Mouse (Mus musculus): ENCODE data around the gene D17H6S53E. TPM values are rescaled to one million over a fixed set of nuclear protein-coding genes. Genes with fewer than 3 reads are reported as not detected.

D17H6S53E gene
- polyA plus RNA-seq, 1 experiment from 2014 or later = 10.1 TPM

Other genes with a start within 250 kb of the D17H6S53E start
- 0.38 and 0.53 TPM in 2 replicates for gene Zbtb12, start 246.9 kb upstream of the D17H6S53E start, polyA plus RNA-seq (2014; fragmentation: Nextera tagmentation; extraction: Ambion mirVana)
- not detected in 2 replicates for gene Gm20547, start 244.3 kb upstream of the D17H6S53E start, polyA plus RNA-seq (2014; fragmentation: Nextera tagmentation; extraction: Ambion mirVana)
- gene C2, start 228.1 kb upstream of the D17H6S53E start, polyA plus RNA-seq (2014; fragmentation: Nextera tagmentation; extraction: Ambion mirVana) = 1.0 and 1.2 TPM in 2 replicates
- gene Ehmt2, start 227.9 kb upstream of the D17H6S53E start, polyA plus RNA-seq (2014; fragmentation: Nextera tagmentation; extraction: Ambion mirVana) = 31.4 and 35.2 TPM in 2 replicates
- gene Slc44a4, start 211.9 kb upstream of the D17H6S53E start, polyA plus RNA-seq (2014; fragmentation: Nextera tagmentation; extraction: Ambion mirVana) = not detected in 2 replicates
- gene Neu1, start 195.1 kb upstream of the D17H6S53E start, polyA plus RNA-seq (2014; fragmentation: Nextera tagmentation; extraction: Ambion mirVana) = 13.7 and 14.6 TPM in 2 replicates
- 0.09 and 0.19 TPM in 2 replicates for gene Hspa1b, start 167.1 kb upstream of the D17H6S53E start, polyA plus RNA-seq (2014; fragmentation: Nextera tagmentation; extraction: Ambion mirVana)
- 0.55 TPM in 1 of 2 replicates, not detected in the other for gene Gm20481, start 156.5 kb upstream of the D17H6S53E start, polyA plus RNA-seq (2014; fragmentation: Nextera tagmentation; extraction: Ambion mirVana)
- gene Hspa1a, start 154.2 kb upstream of the D17H6S53E start, polyA plus RNA-seq (2014; fragmentation: Nextera tagmentation; extraction: Ambion mirVana) = 2.3 and 2.9 TPM in 2 replicates
- gene Hspa1l, start 153.7 kb upstream of the D17H6S53E start, polyA plus RNA-seq (2014; fragmentation: Nextera tagmentation; extraction: Ambion mirVana) = 2.2 and 2.7 TPM in 2 replicates
- gene Lsm2, start 144.5 kb upstream of the D17H6S53E start, polyA plus RNA-seq (2014; fragmentation: Nextera tagmentation; extraction: Ambion mirVana) = 132 and 136 TPM in 2 replicates
- 41.7 and 42.9 TPM in 2 replicates for gene Vars, start 125.4 kb upstream of the D17H6S53E start, polyA plus RNA-seq (2014; fragmentation: Nextera tagmentation; extraction: Ambion mirVana)
- 0.28 and 0.42 TPM in 2 replicates for gene Vwa7, start 109.8 kb upstream of the D17H6S53E start, polyA plus RNA-seq (2014; fragmentation: Nextera tagmentation; extraction: Ambion mirVana)
- gene Sapcd1, start 98.4 kb upstream of the D17H6S53E start, polyA plus RNA-seq (2014; fragmentation: Nextera tagmentation; extraction: Ambion mirVana) = 1.5 and 2.2 TPM in 2 replicates
- 2.6 and 3.5 TPM in 2 replicates for gene Msh5, start 79.6 kb upstream of the D17H6S53E start, polyA plus RNA-seq (2014; fragmentation: Nextera tagmentation; extraction: Ambion mirVana)
- gene Clic1, start 76.4 kb upstream of the D17H6S53E start, polyA plus RNA-seq (2014; fragmentation: Nextera tagmentation; extraction: Ambion mirVana) = 108 TPM in 2 replicates
- gene Ddah2, start 67.3 kb upstream of the D17H6S53E start, polyA plus RNA-seq (2014; fragmentation: Nextera tagmentation; extraction: Ambion mirVana) = 186 and 222 TPM in 2 replicates
- not detected in 2 replicates for gene Ly6g6c, start 61.0 kb upstream of the D17H6S53E start, polyA plus RNA-seq (2014; fragmentation: Nextera tagmentation; extraction: Ambion mirVana)
- gene Mpig6b, start 60.2 kb upstream of the D17H6S53E start, polyA plus RNA-seq (2014; fragmentation: Nextera tagmentation; extraction: Ambion mirVana) = 0.54 and 0.73 TPM in 2 replicates
- gene Ly6g6e, start 49.5 kb upstream of the D17H6S53E start, polyA plus RNA-seq (2014; fragmentation: Nextera tagmentation; extraction: Ambion mirVana) = 0.32 TPM in 1 of 2 replicates, not detected in the other
- gene Ly6g6d, start 48.3 kb upstream of the D17H6S53E start, polyA plus RNA-seq (2014; fragmentation: Nextera tagmentation; extraction: Ambion mirVana) = 1.9 and 2.6 TPM in 2 replicates
- not detected in 2 replicates for gene Ly6g6f, start 40.8 kb upstream of the D17H6S53E start, polyA plus RNA-seq (2014; fragmentation: Nextera tagmentation; extraction: Ambion mirVana)
- 61.9 and 64.5 TPM in 2 replicates for gene Abhd16a, start 37.1 kb upstream of the D17H6S53E start, polyA plus RNA-seq (2014; fragmentation: Nextera tagmentation; extraction: Ambion mirVana)
- gene Ly6g5c, start 18.1 kb upstream of the D17H6S53E start, polyA plus RNA-seq (2014; fragmentation: Nextera tagmentation; extraction: Ambion mirVana) = 0.59 TPM in 1 of 2 replicates, not detected in the other
- 0.28 TPM in 1 of 2 replicates, not detected in the other for gene Ly6g5b, start 10.9 kb upstream of the D17H6S53E start, polyA plus RNA-seq (2014; fragmentation: Nextera tagmentation; extraction: Ambion mirVana)
- gene Gpank1, start 4.9 kb upstream of the D17H6S53E start, polyA plus RNA-seq (2014; fragmentation: Nextera tagmentation; extraction: Ambion mirVana) = 10.0 and 11.4 TPM in 2 replicates
- gene Csnk2b, start 4.3 kb upstream of the D17H6S53E start, polyA plus RNA-seq (2014; fragmentation: Nextera tagmentation; extraction: Ambion mirVana) = 219 and 234 TPM in 2 replicates
- 0.34 TPM in 1 of 2 replicates, not detected in the other for gene Apom, start 5.7 kb downstream of the D17H6S53E start, polyA plus RNA-seq (2014; fragmentation: Nextera tagmentation; extraction: Ambion mirVana)
- 63.3 and 68.6 TPM in 2 replicates for gene Bag6, start 8.8 kb downstream of the D17H6S53E start, polyA plus RNA-seq (2014; fragmentation: Nextera tagmentation; extraction: Ambion mirVana)
- 81.9 and 138 TPM in 2 replicates for gene Prrc2a, start 38.5 kb downstream of the D17H6S53E start, polyA plus RNA-seq (2014; fragmentation: Nextera tagmentation; extraction: Ambion mirVana)
- 7.4 and 9.4 TPM in 2 replicates for gene Aif1, start 49.7 kb downstream of the D17H6S53E start, polyA plus RNA-seq (2014; fragmentation: Nextera tagmentation; extraction: Ambion mirVana)
- gene Lst1, start 62.1 kb downstream of the D17H6S53E start, polyA plus RNA-seq (2014; fragmentation: Nextera tagmentation; extraction: Ambion mirVana) = 9.5 and 11.2 TPM in 2 replicates
- 0.40 and 0.61 TPM in 2 replicates for gene Ltb, start 68.1 kb downstream of the D17H6S53E start, polyA plus RNA-seq (2014; fragmentation: Nextera tagmentation; extraction: Ambion mirVana)
- gene Tnf, start 75.6 kb downstream of the D17H6S53E start, polyA plus RNA-seq (2014; fragmentation: Nextera tagmentation; extraction: Ambion mirVana) = not detected in 2 replicates
- gene Lta, start 79.0 kb downstream of the D17H6S53E start, polyA plus RNA-seq (2014; fragmentation: Nextera tagmentation; extraction: Ambion mirVana) = not detected in 2 replicates
- 0.69 TPM in 1 of 2 replicates, not detected in the other for gene Gm16181, start 94.5 kb downstream of the D17H6S53E start, polyA plus RNA-seq (2014; fragmentation: Nextera tagmentation; extraction: Ambion mirVana)
- 10.7 and 14.3 TPM in 2 replicates for gene Atp6v1g2, start 107.3 kb downstream of the D17H6S53E start, polyA plus RNA-seq (2014; fragmentation: Nextera tagmentation; extraction: Ambion mirVana)
- 3.1 and 4.2 TPM in 2 replicates for gene Nfkbil1, start 109.4 kb downstream of the D17H6S53E start, polyA plus RNA-seq (2014; fragmentation: Nextera tagmentation; extraction: Ambion mirVana)
- 237 and 246 TPM in 2 replicates for gene Ddx39b, start 115.4 kb downstream of the D17H6S53E start, polyA plus RNA-seq (2014; fragmentation: Nextera tagmentation; extraction: Ambion mirVana)
- 52.4 and 59.8 TPM in 2 replicates for gene H2-D1, start 136.4 kb downstream of the D17H6S53E start, polyA plus RNA-seq (2014; fragmentation: Nextera tagmentation; extraction: Ambion mirVana)
- 0.08 TPM in 1 of 2 replicates, not detected in the other for gene H2-Q1, start 194.0 kb downstream of the D17H6S53E start, polyA plus RNA-seq (2014; fragmentation: Nextera tagmentation; extraction: Ambion mirVana)
- gene H2-Q2, start 215.9 kb downstream of the D17H6S53E start, polyA plus RNA-seq (2014; fragmentation: Nextera tagmentation; extraction: Ambion mirVana) = 1.4 and 1.6 TPM in 2 replicates

All from heart, embryonic 14.5 days (tissue).